Comparison of ENCODE assay signal across 30 mouse cellular contexts in genomic region chr16:32567282-32567681, GRCm38 (mm10). TPM values are rescaled to one million over a fixed set of nuclear protein-coding genes. Genes with fewer than 3 reads are reported as not detected.
DNase-seq lines count a peak whose midpoint lies in the region; ATAC-seq lines count a peak whose summit lies in the region.
"Had no signal": no experiment of that assay in that cellular context is flagged by ENCODE, and none has a peak within 500 bp of the region (broad histone marks: within the 10 kb centered on the region; RNA-seq: fewer than 3 reads in every experiment).

No protein-coding gene starts in this region.

- no peak overlapping the region for H3K4me2 ChIP-seq in liver, embryonic 16.5 days (ENCODE audit: low read depth, low read length)
- no peak overlapping the region for H3K4me2 ChIP-seq in liver, embryonic 11.5 days
- H3K4me2 ChIP-seq: embryonic facial prominence, embryonic 12.5 days; embryonic facial prominence, embryonic 15.5 days; forebrain, embryonic 12.5 days; forebrain, embryonic 15.5 days; heart, embryonic 12.5 days; heart, embryonic 15.5 days; hindbrain, embryonic 13.5 days had no signal

- 0 out of 2 replicates have a peak overlapping the region, but pooled peaks have one; percentile 1 for H3K9ac ChIP-seq in liver, embryonic 16.5 days (ENCODE audit: low read depth, low read length)
- H3K9ac ChIP-seq in liver, embryonic 11.5 days (ENCODE audit: low read depth, low read length), result no peak overlapping the region
- H3K9ac ChIP-seq: embryonic facial prominence, embryonic 12.5 days; embryonic facial prominence, embryonic 15.5 days; forebrain, embryonic 12.5 days; forebrain, embryonic 15.5 days; heart, embryonic 12.5 days; heart, embryonic 15.5 days; hindbrain, embryonic 13.5 days had no signal

- H3K27me3 ChIP-seq in liver, embryonic 16.5 days (ENCODE audit: control insufficient read depth, insufficient read depth, low read depth, low read length), result no peaks in the 10 kb centered on the region
- H3K27me3 ChIP-seq in liver, embryonic 11.5 days (replicated peaks; ENCODE audit: control insufficient read depth, insufficient read depth, low read length), result no peaks in the 10 kb centered on the region
- H3K27me3 ChIP-seq in splenic B cell, adult 2 months (ENCODE audit: control insufficient read depth, insufficient read depth, low read length, poor library complexity, severe bottlenecking), result no peaks in the 10 kb centered on the region
- H3K27me3 ChIP-seq: embryonic facial prominence, embryonic 12.5 days; embryonic facial prominence, embryonic 15.5 days; forebrain, embryonic 12.5 days; forebrain, embryonic 15.5 days; heart, embryonic 12.5 days; heart, embryonic 15.5 days had no signal

- peaks cover 8% of the 10 kb centered on the region for H3K4me1 ChIP-seq in liver, embryonic 16.5 days (ENCODE audit: control insufficient read depth, low read depth, low read length)
- no peaks in the 10 kb centered on the region for H3K4me1 ChIP-seq in liver, embryonic 11.5 days (replicated peaks; ENCODE audit: control insufficient read depth, insufficient read depth, low read length)
- H3K4me1 ChIP-seq: embryonic facial prominence, embryonic 12.5 days; embryonic facial prominence, embryonic 15.5 days; forebrain, embryonic 12.5 days; forebrain, embryonic 15.5 days; hindbrain, embryonic 10.5 days; hindbrain, embryonic 13.5 days had no signal

- H3K4me3 ChIP-seq in liver, embryonic 16.5 days (ENCODE audit: low read depth, low read length), result no peak overlapping the region
- no peak overlapping the region for H3K4me3 ChIP-seq in liver, embryonic 11.5 days (ENCODE audit: low read depth, low read length)
- H3K4me3 ChIP-seq: embryonic facial prominence, embryonic 12.5 days; embryonic facial prominence, embryonic 15.5 days; forebrain, embryonic 12.5 days; forebrain, embryonic 15.5 days; heart, embryonic 12.5 days; heart, embryonic 15.5 days; hindbrain, embryonic 10.5 days; hindbrain, embryonic 13.5 days had no signal

- 54% methylated on average over 4 of the region's 4 CpGs for WGBS in liver, embryonic 16.5 days (ENCODE audit: insufficient replicate concordance)
- whole genome bisulfite sequencing in liver, embryonic 11.5 days, result 51% methylated on average over 4 of the region's 4 CpGs

- H3K27ac ChIP-seq in liver, embryonic 16.5 days (ENCODE audit: low read length), result no peak overlapping the region
- no peak overlapping the region for H3K27ac ChIP-seq in liver, embryonic 11.5 days (ENCODE audit: low read depth, low read length)
- H3K27ac ChIP-seq: embryonic facial prominence, embryonic 12.5 days; embryonic facial prominence, embryonic 15.5 days; forebrain, embryonic 12.5 days; forebrain, embryonic 15.5 days; hindbrain, embryonic 10.5 days; hindbrain, embryonic 13.5 days had no signal

- H3K36me3 ChIP-seq in liver, embryonic 16.5 days (ENCODE audit: control insufficient read depth, insufficient read depth), result no peaks in the 10 kb centered on the region
- H3K36me3 ChIP-seq in liver, embryonic 11.5 days (ENCODE audit: control insufficient read depth, insufficient read depth, low read length), result no peaks in the 10 kb centered on the region
- no peaks in the 10 kb centered on the region for H3K36me3 ChIP-seq in splenic B cell, adult 2 months (ENCODE audit: control insufficient read depth, insufficient read depth, low read length, poor library complexity, severe bottlenecking)
- H3K36me3 ChIP-seq: embryonic facial prominence, embryonic 12.5 days; embryonic facial prominence, embryonic 15.5 days; forebrain, embryonic 12.5 days; forebrain, embryonic 15.5 days; G1E; heart, embryonic 12.5 days; heart, embryonic 15.5 days; hindbrain, embryonic 10.5 days; hindbrain, embryonic 13.5 days had no signal

- H3K9me3 ChIP-seq in liver, embryonic 16.5 days (replicated peaks; ENCODE audit: control insufficient read depth, low read length), result no peaks in the 10 kb centered on the region
- no peaks in the 10 kb centered on the region for H3K9me3 ChIP-seq in liver, embryonic 11.5 days (ENCODE audit: control insufficient read depth, low read length)
- H3K9me3 ChIP-seq: embryonic facial prominence, embryonic 12.5 days; embryonic facial prominence, embryonic 15.5 days; forebrain, embryonic 12.5 days; forebrain, embryonic 15.5 days; G1E; heart, embryonic 15.5 days; hindbrain, embryonic 13.5 days had no signal

- ATAC-seq in liver, embryonic 16.5 days (ENCODE audit: low read depth), result no peak
- ATAC-seq in liver, embryonic 11.5 days (replicated peaks; ENCODE audit: low FRiP score), result no peak
- ATAC-seq: activated CD4-positive, CD25-positive, alpha-beta regulatory T cell, adult 4 months; CD4-positive, CD25-positive, alpha-beta regulatory T cell, adult 4 months; forebrain, embryonic 15.5 days; hindbrain, embryonic 16.5 days; Patski had no signal

- DNase-seq in liver, embryonic 11.5 days (ENCODE audit: low spot score), result no peak
- DNase-seq in thymus, postnatal 14 days, result peak; percentile 9
- no peak for DNase-seq in thymus, postnatal 36 days
- peak; percentile 97 for DNase-seq in R1 (ENCODE audit: low read depth, low spot score)
- peak; percentile 18 for DNase-seq in splenic B cell, adult 2 months (ENCODE audit: low read depth, low spot score)
- DNase-seq in spleen, postnatal 14 days (ENCODE audit: low spot score in 2 of 2), result no peak
- no peak for DNase-seq in cerebellum, adult 11 months
- DNase-seq: adrenal gland, adult 8-10 months; adrenal gland, postnatal 36 days; cerebellum, adult 2 months; cerebellum, adult 9-11 months; cerebellum, postnatal 25 days; gastrocnemius, postnatal 25 days; heart, adult 18-20 months; heart, postnatal 10 days; heart, postnatal 36 days had no signal

RNA-seq across cellular contexts. Expression of gene Tfrc, which starts 41.4 kb away (rescaled TPM):
- polyA plus RNA-seq in liver, embryonic 16.5 days (2015; fragmentation: Nextera tagmentation; extraction: Ambion mirVana), result 317 and 331 TPM in 2 replicates
- 220 and 245 TPM in 2 replicates for polyA plus RNA-seq in liver, embryonic 11.5 days (2014; fragmentation: Nextera tagmentation; extraction: Ambion mirVana)

Comparison
In these comparisons a context has a peak if more than half of its experiments do, and no peak if none do; other contexts are left out.
1. DNase-seq: peak in thymus, postnatal 14 days (single experiment), R1 (single experiment) and splenic B cell, adult 2 months (single experiment); none in liver, embryonic 11.5 days (single experiment), thymus, postnatal 36 days (0 of 2), spleen, postnatal 14 days (0 of 2) and cerebellum, adult 11 months (single experiment).